Mouse (Mus musculus) erythroblast, embryonic 14.5 days (primary cell): Measurements from ENCODE around the gene Gm49373.

Experiments used
- GATA1 ChIP-seq: IDR thresholded peaks from 2 replicates; pipeline ENCODE4 v1.6.1; 2012; ENCODE audit warnings: low read length, inconsistent platforms, mixed read lengths
- TAL1 ChIP-seq: IDR thresholded peaks from 3 replicates; pipeline ENCODE4 v1.6.1; 2012; ENCODE audit warnings: low read length, inconsistent platforms, mixed read lengths

GRCm38 (mm10) chr9:21121483-21121882 lies 48.6 kb upstream of the Gm49373 start:
- TF ChIP-seq GATA1 (no peak), TAL1 (no peak)
